Mouse (Mus musculus): ENCODE measurements at regions not wholly inside any gene's neighbourhood (a gene's known extent, or its start where the extent isn't known, plus 50 kb on each side); places are given as distances from the start of the nearest gene placed in this dataset.

GRCm38 (mm10) chr13:110578159-110578558, 183.3 kb downstream of the Plk2 start:
- no peak for DNase-seq (ENCODE audit: extremely low read depth, low read depth, low spot score)

GRCm38 (mm10) chr13:110580166-110580565, 185.3 kb downstream of the Plk2 start:
- DNase-seq (ENCODE audit: extremely low read depth, low read depth, low spot score), result no peak

GRCm38 (mm10) chr13:110580570-110580969, 185.7 kb downstream of the Plk2 start:
- no peak for DNase-seq (ENCODE audit: extremely low read depth, low read depth, low spot score)

- no peak for DNase-seq (ENCODE audit: extremely low read depth, low read depth, low spot score)
Observed at GRCm38 (mm10) chr13:110584765-110585164, 189.9 kb downstream of the Plk2 start.

GRCm38 (mm10) chr13:110594630-110595029, 199.8 kb downstream of the Plk2 start:
- DNase-seq (ENCODE audit: extremely low read depth, low read depth, low spot score), result no peak

GRCm38 (mm10) chr13:110599666-110600065, 204.8 kb downstream of the Plk2 start:
- no peak for DNase-seq (ENCODE audit: extremely low read depth, low read depth, low spot score)

- DNase-seq (ENCODE audit: extremely low read depth, low read depth, low spot score), result peak; percentile 63
Observed at GRCm38 (mm10) chr13:110600377-110600776, 205.5 kb downstream of the Plk2 start.

- peak; percentile 72 for DNase-seq (ENCODE audit: extremely low read depth, low read depth, low spot score)
Observed at GRCm38 (mm10) chr13:110601352-110601751, 206.5 kb downstream of the Plk2 start.

GRCm38 (mm10) chr13:110601840-110602239, 207.0 kb downstream of the Plk2 start:
- DNase-seq (ENCODE audit: extremely low read depth, low read depth, low spot score), result no peak

GRCm38 (mm10) chr13:110602894-110603293, 208.0 kb downstream of the Plk2 start:
- no peak for DNase-seq (ENCODE audit: extremely low read depth, low read depth, low spot score)

- DNase-seq (ENCODE audit: extremely low read depth, low read depth, low spot score), result no peak
Observed at GRCm38 (mm10) chr13:110619010-110619409, 224.2 kb downstream of the Plk2 start.

- DNase-seq (ENCODE audit: extremely low read depth, low read depth, low spot score), result no peak
Observed at GRCm38 (mm10) chr13:110627136-110627535, 232.3 kb downstream of the Plk2 start.

- no peak for DNase-seq (ENCODE audit: extremely low read depth, low read depth, low spot score)
Observed at GRCm38 (mm10) chr13:110627732-110628131, 232.9 kb downstream of the Plk2 start.

- no peak for DNase-seq (ENCODE audit: extremely low read depth, low read depth, low spot score)
Observed at GRCm38 (mm10) chr13:110628201-110628600, 233.4 kb downstream of the Plk2 start.

- DNase-seq (ENCODE audit: extremely low read depth, low read depth, low spot score), result no peak
Observed at GRCm38 (mm10) chr13:110633261-110633781, 238.5 kb downstream of the Plk2 start.

- no peak for DNase-seq (ENCODE audit: extremely low read depth, low read depth, low spot score)
Observed at GRCm38 (mm10) chr13:110633899-110634298, 239.1 kb downstream of the Plk2 start.

- no peak for DNase-seq (ENCODE audit: extremely low read depth, low read depth, low spot score)
Observed at GRCm38 (mm10) chr13:110642792-110643191, 247.9 kb downstream of the Plk2 start.

- DNase-seq (ENCODE audit: extremely low read depth, low read depth, low spot score), result no peak
Observed at GRCm38 (mm10) chr13:110643198-110643896, 248.5 kb downstream of the Plk2 start.

- DNase-seq (ENCODE audit: extremely low read depth, low read depth, low spot score), result no peak
Observed at GRCm38 (mm10) chr13:110643897-110644213, 249.0 kb downstream of the Plk2 start.

GRCm38 (mm10) chr13:110649378-110649777, 254.5 kb downstream of the Plk2 start:
- no peak for DNase-seq (ENCODE audit: extremely low read depth, low read depth, low spot score)

GRCm38 (mm10) chr13:110649870-110650497, 255.1 kb downstream of the Plk2 start:
- DNase-seq (ENCODE audit: extremely low read depth, low read depth, low spot score), result no peak

GRCm38 (mm10) chr13:110652201-110652600, 257.4 kb downstream of the Plk2 start:
- DNase-seq (ENCODE audit: extremely low read depth, low read depth, low spot score), result no peak

All from fat pad, adult 2 months (tissue).